Mouse (Mus musculus) intestine, embryonic 16.5 days (tissue): ENCODE results near the gene Peg12. TPM values are rescaled to one million over a fixed set of nuclear protein-coding genes. Genes with fewer than 3 reads are reported as not detected.
A peak's percentile ranks its signal among the peaks of the same experiment; 100 is the strongest.

ENCODE experiments used
- ATAC-seq: fragments of 200-750 bp; cut with Nextera tagmentation; 2 replicates; pipeline ENCODE4 v1.8.0; 2017; ENCODE audit warnings: moderate TSS enrichment, moderate library complexity
- H3K27ac ChIP-seq: fragments of 300-500 bp; sonication (generic); 2 replicates; pipeline ENCODE4 v1.5.1; 2014; ENCODE audit warnings: mild to moderate bottlenecking, low read length
- H3K27me3 ChIP-seq: fragments of 300-500 bp; sonication (generic); replicated peaks from 2 replicates; pipeline ENCODE4 v1.6.1; 2014; ENCODE audit warnings: low read length, control low read depth, mixed read lengths; ENCODE audit not compliant: control insufficient read depth, insufficient read depth
- H3K36me3 ChIP-seq: fragments of 300-500 bp; sonication (generic); 2 replicates; pipeline ENCODE4 v1.6.1; 2014; ENCODE audit warnings: low read length, control low read depth; ENCODE audit not compliant: control insufficient read depth, insufficient read depth
- H3K4me1 ChIP-seq: fragments of 300-500 bp; sonication (generic); 2 replicates; pipeline ENCODE4 v1.6.1; 2014; ENCODE audit warnings: low read length, control low read depth, mixed read lengths; ENCODE audit not compliant: control insufficient read depth, insufficient read depth
- H3K4me2 ChIP-seq: fragments of 300-500 bp; sonication (generic); 2 replicates; pipeline ENCODE4 v1.6.1; 2014; ENCODE audit warnings: low read depth, low read length, control low read depth
- H3K4me3 ChIP-seq: fragments of 300-500 bp; sonication (generic); 2 replicates; pipeline ENCODE4 v1.5.1; 2014; ENCODE audit warnings: mild to moderate bottlenecking, low read length
- H3K9ac ChIP-seq: fragments of 300-500 bp; sonication (generic); 2 replicates; pipeline ENCODE4 v1.6.1; 2014; ENCODE audit warnings: low read depth, low read length
- H3K9me3 ChIP-seq: fragments of 300-500 bp; sonication (generic); 2 replicates; pipeline ENCODE4 v1.6.1; 2016; ENCODE audit warnings: low read length, control low read depth; ENCODE audit not compliant: control insufficient read depth
- WGBS: fragments of 180-500 bp; shearing (Covaris S2); extraction: QIAGEN DNeasy Blood & Tissue Kit; methylation state at CpG from one replicate; pipeline ENCODE4 v1.1.7; 2014; 5-methylcytosine and 5-hydroxymethylcytosine counted together
- polyA plus RNA-seq: library from polyadenylated mRNA; unstranded; fragments of >200 nt; fragmentation: Nextera tagmentation; extraction: Ambion mirVana; gene quantifications from 2 replicates; pipeline ENCODE4 v1.2.1, GENCODE M21; 2015

Peg12 gene
- polyA plus RNA-seq, 1 experiment from 2014 or later = 15.5 TPM

DNA sequence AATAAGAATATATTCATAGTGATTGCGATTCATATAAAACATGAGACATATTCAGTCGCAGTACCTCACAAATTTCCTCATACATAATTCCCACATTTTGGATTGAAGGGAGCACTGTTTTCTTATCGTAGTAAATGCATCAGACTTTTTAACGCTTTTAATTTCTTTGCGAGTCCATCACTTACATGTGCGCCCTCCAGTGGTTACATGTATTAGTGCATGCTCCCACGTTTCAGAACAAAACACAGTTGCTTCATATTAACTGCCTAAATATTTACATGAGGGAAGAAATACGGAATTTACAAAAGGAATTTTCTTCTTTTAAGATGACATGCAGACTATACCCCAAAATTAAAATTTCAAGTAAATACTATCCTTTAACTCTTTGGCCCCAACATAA is 36.0 kb downstream of the Peg12 start:
- H3K9me3 ChIP-seq = no peaks in the 10 kb centered on the region
- H3K4me3 ChIP-seq = no peak overlapping the region
- 19% methylated on average over 8 of the region's 8 CpGs for WGBS
- no peak overlapping the region for H3K4me2 ChIP-seq
- H3K4me1 ChIP-seq = no peaks in the 10 kb centered on the region
- H3K36me3 ChIP-seq = no peaks in the 10 kb centered on the region
- H3K27ac ChIP-seq = no peak overlapping the region
- H3K27me3 ChIP-seq = no peaks in the 10 kb centered on the region
- H3K9ac ChIP-seq = no peak overlapping the region
- no peak for ATAC-seq

DNA sequence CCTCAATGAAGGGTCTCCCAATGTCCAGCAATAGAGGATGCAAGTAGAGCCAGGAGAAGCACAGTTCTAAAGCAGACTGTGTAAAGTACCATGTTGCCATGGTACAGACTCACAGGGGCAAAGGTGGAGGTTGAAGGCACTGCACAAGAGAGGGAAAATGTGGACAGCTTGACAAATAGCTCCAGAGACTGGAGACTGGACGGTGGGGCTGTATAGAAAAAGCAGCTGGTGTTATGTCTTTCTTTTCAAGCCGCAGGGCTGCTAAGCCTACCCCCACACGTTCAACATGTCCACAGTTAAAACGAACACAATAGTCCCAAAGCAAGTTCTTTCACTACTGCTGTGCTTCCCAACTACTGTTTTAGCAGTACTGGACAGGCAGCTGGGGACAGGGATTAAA is 41.1 kb downstream of the Peg12 start:
- H3K36me3 ChIP-seq = no peaks in the 10 kb centered on the region
- no peak overlapping the region for H3K9ac ChIP-seq
- no peak for ATAC-seq
- WGBS = 49% methylated on average over 4 of the region's 4 CpGs
- H3K27me3 ChIP-seq = no peaks in the 10 kb centered on the region
- H3K4me1 ChIP-seq = peaks cover 8% of the 10 kb centered on the region
- no peak overlapping the region for H3K4me2 ChIP-seq
- peaks cover 3% of the 10 kb centered on the region; the same call in 1 of the 2 replicates for H3K9me3 ChIP-seq
- H3K27ac ChIP-seq = no peak overlapping the region
- H3K4me3 ChIP-seq = no peak overlapping the region

DNA sequence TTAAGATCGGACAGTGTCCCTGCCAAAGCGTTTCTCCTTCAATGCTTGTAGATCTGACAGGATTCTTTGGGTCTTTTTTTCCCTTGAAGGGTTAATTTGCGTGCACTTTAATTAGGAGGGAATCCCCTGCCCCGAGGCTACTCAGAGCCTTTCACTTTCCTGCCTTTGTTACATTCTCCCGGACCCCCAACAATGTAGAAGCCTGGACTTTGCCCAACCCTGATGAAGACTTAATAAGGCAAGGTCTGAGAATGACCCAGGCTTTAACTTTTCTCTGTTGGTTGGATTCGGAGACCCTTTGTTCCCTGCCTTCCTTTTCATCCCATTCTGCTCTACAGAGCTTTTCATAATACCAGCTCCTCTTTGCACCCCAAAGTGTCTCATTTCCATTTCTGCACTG is 43.7 kb downstream of the Peg12 start:
- 0 out of 2 replicates have a peak overlapping the region, but pooled peaks have one; percentile 47 for H3K4me2 ChIP-seq
- peaks cover 8% of the 10 kb centered on the region for H3K4me1 ChIP-seq
- peaks cover 3% of the 10 kb centered on the region; the same call in 1 of the 2 replicates for H3K9me3 ChIP-seq
- no peak for ATAC-seq
- no peak overlapping the region for H3K27ac ChIP-seq
- no peak overlapping the region; the same call in 1 of the 2 replicates for H3K4me3 ChIP-seq
- H3K9ac ChIP-seq = no peak overlapping the region
- 66% methylated on average over 6 of the region's 6 CpGs for WGBS
- H3K27me3 ChIP-seq = no peaks in the 10 kb centered on the region
- H3K36me3 ChIP-seq = no peaks in the 10 kb centered on the region

DNA sequence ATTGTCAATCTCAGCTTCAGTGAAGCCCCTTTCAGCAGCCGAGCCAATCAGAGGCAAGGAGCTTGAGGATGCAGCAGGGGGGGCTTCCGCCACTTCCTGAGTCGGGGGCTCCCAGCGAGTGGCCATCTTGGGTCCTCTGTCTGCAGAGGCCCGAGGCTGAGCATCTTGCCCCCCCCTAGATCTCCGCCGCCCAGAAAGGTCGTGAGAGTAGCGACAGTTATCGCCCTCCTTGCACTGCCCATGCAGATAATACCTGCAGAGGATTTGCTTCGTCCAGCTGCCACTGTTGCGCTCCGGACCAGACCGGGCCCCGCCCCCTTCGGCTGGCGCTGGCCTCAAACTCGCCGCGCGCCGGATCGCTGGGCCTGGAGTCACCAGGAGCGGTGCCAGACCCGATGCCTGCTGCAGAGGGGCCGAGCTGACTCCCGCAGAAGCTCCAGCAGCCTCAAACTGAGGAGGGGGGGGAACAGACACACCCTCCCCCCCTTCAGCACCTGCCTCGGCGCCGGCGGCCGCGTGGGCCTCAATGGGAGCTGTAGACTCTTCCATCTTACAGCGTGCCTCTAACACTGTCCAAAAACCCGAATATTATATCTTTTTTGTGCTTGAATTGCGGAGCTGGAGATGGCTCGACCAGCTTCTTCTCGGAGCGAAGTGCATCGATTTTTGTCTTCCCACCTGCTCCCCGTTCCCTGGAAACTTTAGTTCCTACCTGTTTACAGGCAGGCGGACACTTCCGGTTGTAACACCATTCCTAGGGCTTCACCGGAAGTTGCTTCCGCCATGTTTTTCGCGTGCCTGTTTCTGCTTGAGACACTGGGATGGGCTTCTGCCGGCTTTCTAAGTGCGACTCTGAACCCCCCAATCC is 44.6 kb downstream of the Peg12 start, which contains the start of gene Mkrn3:
Gene Mkrn3, minus strand, starts transcription at position 647 of the 868 bp plus-strand sequence.
- Histone ChIP-seq H3K27ac (no peak within 1 kb of the TSS), H3K9ac (peak within 1 kb of the TSS; percentile 79), H3K27me3 (no peaks in the 10 kb centered on the region), H3K4me3 (peak within 1 kb of the TSS; percentile 73), H3K9me3 (peaks cover 3% of the 10 kb centered on the region; the same call in 1 of the 2 replicates), H3K4me1 (peaks cover 8% of the 10 kb centered on the region), H3K36me3 (no peaks in the 10 kb centered on the region), H3K4me2 (peak within 1 kb of the TSS; percentile 65)
- ATAC-seq = peak; percentile 82
- WGBS = 20% methylated on average over 49 of the region's 49 CpGs

DNA sequence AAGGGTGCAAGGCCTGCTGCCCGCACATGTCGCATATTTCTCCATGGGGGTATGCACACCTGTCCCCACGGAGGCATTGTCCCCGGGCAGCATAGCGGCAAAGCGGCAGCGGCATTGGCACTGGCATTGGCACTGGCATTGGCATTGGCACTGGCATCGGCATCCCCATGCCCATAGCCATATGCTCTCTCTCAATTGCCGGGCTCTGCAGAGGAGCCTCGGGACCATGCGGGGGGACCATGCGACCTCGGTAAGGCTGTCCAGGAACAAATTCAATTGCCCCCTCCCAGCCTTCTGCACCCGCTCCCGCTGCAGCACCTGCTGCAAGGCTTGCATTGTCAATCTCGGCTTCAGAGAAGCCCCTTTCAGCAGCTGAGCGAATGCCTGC is 45.2 kb downstream of the Peg12 start:
- no peak overlapping the region for H3K27ac ChIP-seq
- H3K4me1 ChIP-seq = peaks cover 8% of the 10 kb centered on the region
- ATAC-seq = peak; percentile 26; the same call in 1 of the 2 replicates
- no peaks in the 10 kb centered on the region for H3K36me3 ChIP-seq
- H3K4me2 ChIP-seq = peak overlapping the region; percentile 65
- peak overlapping the region; percentile 79 for H3K9ac ChIP-seq
- peak overlapping the region; percentile 73 for H3K4me3 ChIP-seq
- H3K9me3 ChIP-seq = peaks cover 3% of the 10 kb centered on the region; the same call in 1 of the 2 replicates
- 60% methylated on average over 17 of the region's 17 CpGs for WGBS
- H3K27me3 ChIP-seq = no peaks in the 10 kb centered on the region

DNA sequence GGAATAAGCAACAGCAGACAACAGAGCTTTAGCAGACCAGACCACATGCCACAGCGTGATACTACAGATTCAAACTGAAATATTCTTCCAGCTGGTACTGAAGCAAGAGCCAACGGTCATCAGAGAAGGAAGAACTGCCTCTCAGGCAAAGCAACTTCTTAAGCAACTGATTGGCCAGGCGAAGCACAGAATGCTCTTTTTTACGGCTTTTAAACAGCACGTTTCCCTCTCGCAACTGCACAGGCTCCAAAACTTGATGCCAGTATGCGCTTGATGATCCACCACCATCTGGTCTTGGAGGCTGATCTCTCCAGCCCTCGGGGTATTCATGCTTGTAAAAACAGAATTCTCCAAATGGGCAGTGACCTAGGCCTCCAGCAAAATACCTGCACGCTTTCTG is 46.0 kb downstream of the Peg12 start:
- H3K27ac ChIP-seq = no peak overlapping the region
- no peaks in the 10 kb centered on the region for H3K27me3 ChIP-seq
- 83% methylated on average over 9 of the region's 9 CpGs for WGBS
- H3K4me1 ChIP-seq = peaks cover 8% of the 10 kb centered on the region
- no peaks in the 10 kb centered on the region for H3K36me3 ChIP-seq
- peaks cover 3% of the 10 kb centered on the region; the same call in 1 of the 2 replicates for H3K9me3 ChIP-seq
- peak overlapping the region; percentile 65; the same call in 1 of the 2 replicates for H3K4me2 ChIP-seq
- H3K4me3 ChIP-seq = peak overlapping the region; percentile 73; the same call in 1 of the 2 replicates
- ATAC-seq = no peak
- no peak overlapping the region for H3K9ac ChIP-seq

DNA sequence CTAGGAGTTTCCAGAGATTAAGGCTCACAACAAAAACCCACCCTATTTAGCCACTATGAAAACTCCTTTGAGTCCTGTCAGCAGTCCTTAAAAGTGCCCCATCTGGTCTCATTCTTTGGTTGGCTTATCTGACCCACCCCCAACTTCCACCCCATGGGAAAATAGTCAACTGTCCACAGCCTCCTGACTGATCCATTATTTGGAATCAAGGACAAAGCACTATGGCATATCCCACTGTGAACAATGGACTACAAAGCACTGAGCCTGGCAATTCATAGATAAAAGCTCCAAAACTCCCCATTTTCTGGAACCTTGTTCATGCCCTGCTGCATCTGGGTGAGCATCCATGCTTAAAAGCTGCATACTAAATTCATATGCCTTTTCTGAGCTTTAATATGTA is 48.1 kb downstream of the Peg12 start:
- Histone ChIP-seq H3K36me3 (no peaks in the 10 kb centered on the region), H3K9ac (no peak overlapping the region), H3K27me3 (no peaks in the 10 kb centered on the region), H3K4me2 (no peak overlapping the region), H3K9me3 (peaks cover 3% of the 10 kb centered on the region; the same call in 1 of the 2 replicates), H3K4me3 (no peak overlapping the region), H3K4me1 (peaks cover 8% of the 10 kb centered on the region), H3K27ac (no peak overlapping the region)
- no peak for ATAC-seq

DNA sequence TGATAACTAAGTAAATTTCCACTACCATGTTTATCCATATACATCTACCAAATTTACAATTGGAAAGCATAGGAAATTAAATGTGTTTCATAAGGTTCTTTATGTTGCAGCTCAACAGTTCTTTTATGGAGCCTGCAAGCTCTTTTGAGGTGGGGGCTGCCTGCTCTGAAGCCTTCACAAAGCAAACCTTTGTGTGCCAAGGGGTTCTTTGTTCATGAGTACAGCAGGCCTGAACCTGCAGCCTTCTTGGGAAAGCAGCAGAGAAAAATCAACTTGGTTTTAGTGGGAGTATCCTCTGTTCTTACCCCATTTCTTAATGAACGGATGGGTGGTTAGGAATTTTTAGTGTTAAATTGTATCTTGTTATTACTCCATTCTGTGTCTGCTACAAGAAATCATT is 49.1 kb downstream of the Peg12 start:
- H3K27me3 ChIP-seq = no peaks in the 10 kb centered on the region
- ATAC-seq = no peak
- H3K4me2 ChIP-seq = no peak overlapping the region
- peaks cover 8% of the 10 kb centered on the region for H3K4me1 ChIP-seq
- H3K27ac ChIP-seq = no peak overlapping the region
- no peaks in the 10 kb centered on the region for H3K36me3 ChIP-seq
- 71% methylated on average over 1 of the region's 1 CpGs for WGBS
- H3K9me3 ChIP-seq = 0 out of 2 replicates have a peak, but pooled peaks cover 3% of the 10 kb centered on the region
- no peak overlapping the region for H3K4me3 ChIP-seq
- no peak overlapping the region for H3K9ac ChIP-seq
